Mouse (Mus musculus) frontal cortex, postnatal 25 days (tissue): ENCODE measurements at regions not wholly inside any gene's neighbourhood (a gene's known extent, or its start where the extent isn't known, plus 50 kb on each side); places are given as distances from the start of the nearest gene placed in this dataset.
"Not testable (repeated sequence)": the region's sequence is repeated elsewhere in the genome, so short reads cannot be mapped to it uniquely, and the experiment has no call there.

Experiments
- DNase-seq, 2 experiments: peaks; one replicate each; pipeline ENCODE4 v3.0.0; 2022; ENCODE audit warnings: low spot score in 2 of 2

GRCm38 (mm10) chr16:30683986-30684385 is 84.5 kb downstream of the Fam43a start:
- no peak for DNase-seq

DNA sequence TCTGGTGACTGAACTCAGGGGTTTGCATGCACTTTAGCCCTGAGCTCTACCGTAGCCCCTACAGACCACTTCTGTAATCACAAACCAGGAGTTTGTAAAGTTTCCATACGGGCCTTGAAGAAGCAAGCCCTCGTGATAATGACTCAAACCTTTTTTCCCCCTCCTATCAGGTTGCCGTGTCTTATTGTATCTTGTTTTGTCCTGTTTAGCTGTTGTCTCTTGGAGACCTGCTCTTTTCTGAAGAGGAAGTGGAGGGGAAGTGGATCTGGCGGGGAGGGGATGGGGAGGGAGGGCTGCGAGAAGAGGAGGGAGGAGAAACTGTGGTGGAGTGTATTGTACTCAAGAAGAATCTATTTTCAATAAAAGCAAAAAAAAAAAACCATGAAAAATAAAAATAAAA is 87.0 kb downstream of the Fam43a start:
- no peak for DNase-seq

DNA sequence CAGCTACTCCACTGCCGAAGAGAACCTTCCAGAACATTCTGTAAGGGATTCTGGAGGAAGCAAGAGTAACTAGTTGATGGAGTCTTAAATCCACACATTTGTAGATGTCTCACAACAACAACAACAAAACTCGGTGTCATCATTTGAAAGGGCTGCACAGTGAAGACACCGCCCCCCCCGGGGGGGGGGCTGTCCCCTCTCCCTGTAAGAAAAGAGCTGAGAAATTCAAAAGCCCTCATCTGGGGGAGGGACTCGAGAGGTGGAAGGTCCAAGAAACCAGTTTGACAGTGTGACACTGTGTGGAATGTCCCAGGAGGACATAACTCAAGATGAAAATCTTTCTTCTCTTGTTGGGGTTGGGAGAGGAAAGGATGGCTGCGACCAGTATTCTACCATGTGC is 87.7 kb downstream of the Fam43a start:
- no peak for DNase-seq

- DNase-seq: no peak
Observed at GRCm38 (mm10) chr16:30687682-30688081, 88.2 kb downstream of the Fam43a start.

DNA sequence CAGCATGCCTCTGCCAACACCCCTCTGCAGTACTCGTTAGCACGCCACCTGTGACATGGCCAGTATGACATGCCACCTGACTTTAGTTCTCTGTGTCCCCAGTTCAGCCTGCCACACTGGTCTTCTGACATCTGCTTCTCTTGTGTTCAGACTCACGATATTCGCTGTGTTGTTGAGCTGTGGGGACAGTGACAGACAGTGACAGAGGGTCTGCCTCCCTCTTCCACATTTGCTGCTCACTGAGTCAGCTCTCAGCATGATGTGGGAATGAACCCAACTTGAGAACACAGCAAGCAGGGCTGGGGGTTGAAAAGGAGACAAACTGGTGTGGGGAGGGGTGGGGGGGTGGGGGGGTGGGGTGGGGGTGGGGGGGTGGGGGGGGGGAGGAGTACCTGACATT is 91.0 kb downstream of the Fam43a start:
- no peak for DNase-seq

DNA sequence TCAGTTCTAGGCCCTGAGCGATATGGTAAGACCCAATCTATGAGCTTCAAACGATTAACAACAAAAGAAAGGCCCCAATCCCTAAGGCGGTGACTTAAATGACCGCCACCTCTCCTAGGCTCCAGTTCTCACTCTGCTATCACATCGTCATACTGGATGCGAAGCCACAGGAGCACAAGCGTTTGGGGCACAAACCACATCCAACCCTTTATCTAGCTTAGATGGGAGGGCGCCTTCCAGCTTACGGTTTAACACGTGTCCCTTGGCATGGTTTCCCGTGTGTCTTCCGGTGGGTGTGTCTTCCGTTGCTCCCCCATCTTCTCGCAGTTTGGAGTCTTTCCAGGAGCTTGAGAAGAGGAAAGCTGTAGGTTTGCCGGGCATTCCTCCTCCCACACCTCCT is 92.4 kb downstream of the Fam43a start:
- DNase-seq: no peak

- DNase-seq: no peak
Observed at GRCm38 (mm10) chr16:30692541-30693141, 93.1 kb downstream of the Fam43a start.

DNA sequence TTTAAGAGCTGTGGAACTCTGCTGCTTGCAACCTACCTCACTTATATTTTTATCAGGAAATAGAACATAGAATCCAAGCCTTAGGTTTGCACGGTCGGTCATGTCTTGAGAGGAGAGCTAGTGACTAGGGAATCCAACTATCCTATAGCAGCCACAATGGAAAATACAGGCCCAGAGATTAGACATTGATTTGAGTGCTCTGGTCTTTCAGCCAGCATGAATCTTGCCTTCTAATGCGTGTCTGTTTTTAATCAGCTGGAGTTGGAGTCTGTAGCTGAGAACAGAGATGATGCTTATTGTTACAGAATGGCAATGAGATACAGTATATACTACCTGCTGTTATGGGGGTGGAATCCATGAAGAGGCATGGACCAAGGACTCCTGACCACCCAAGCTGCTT is 93.7 kb downstream of the Fam43a start:
- DNase-seq: no peak

GRCm38 (mm10) chr16:30693839-30694527 is 94.5 kb downstream of the Fam43a start:
- DNase-seq: no peak

DNA sequence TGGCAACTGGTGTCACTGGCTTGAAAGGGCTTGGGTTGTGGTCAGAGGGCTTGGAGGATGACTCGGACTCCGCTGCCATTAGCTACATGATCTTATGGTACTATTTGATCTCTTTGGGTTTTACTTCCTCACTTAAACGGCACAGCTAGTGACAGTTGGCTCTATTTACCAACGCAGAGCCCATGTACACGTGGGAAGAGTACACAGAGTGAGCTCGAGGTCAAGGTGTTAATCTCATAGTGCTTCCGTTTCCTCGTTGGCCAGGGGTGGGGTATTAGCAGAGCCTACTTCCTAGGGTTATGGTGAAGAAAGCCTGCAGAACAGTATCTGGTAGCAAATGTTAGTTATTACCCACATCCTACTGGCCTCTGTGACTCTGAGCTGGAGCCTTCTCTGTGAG is 96.2 kb downstream of the Fam43a start:
- no peak for DNase-seq

GRCm38 (mm10) chr16:30697209-30697608 is 97.7 kb downstream of the Fam43a start:
- DNase-seq: no peak

DNA sequence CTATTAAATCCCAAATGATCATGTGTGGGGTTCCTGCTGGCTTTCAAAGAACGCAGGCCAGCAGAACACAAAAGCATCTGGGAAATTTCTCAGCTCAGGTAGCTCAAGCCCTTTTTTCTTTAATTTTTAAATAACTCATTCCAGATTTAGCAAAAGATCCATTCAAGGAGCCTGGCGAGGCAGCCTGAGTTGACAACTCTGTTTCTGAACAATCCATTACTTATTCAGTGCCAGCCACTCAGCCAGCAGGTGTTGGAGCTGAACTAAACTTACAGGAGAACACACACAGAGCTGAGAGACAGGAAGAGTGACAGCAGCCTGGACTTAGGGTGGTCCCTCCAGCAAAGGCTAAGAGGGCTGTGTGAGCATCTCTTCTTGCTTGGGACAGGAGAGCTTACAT is 98.3 kb downstream of the Fam43a start:
- DNase-seq: no peak

- no peak for DNase-seq
Observed at GRCm38 (mm10) chr16:30703831-30704230, 104.3 kb downstream of the Fam43a start.

DNA sequence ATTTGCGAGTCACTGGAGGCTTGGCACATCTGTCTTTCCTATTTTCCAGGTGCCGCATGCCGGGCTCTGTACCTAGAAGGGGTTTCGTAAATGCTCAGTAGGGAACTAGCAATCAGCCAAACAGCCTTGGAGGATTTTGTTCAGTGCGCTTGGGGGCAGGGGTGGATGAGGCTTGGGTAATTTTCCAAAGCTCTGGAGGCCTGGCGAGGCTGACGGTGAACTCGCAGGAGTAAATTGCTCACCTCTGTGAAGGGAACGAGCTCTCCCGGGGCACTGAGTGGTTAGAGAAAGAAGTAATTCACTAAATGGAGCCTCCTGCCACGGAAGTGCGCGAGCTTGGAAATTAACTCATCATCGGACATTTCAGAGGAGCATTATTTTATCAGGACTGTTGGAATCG is 110.0 kb downstream of the Fam43a start:
- DNase-seq: no peak

GRCm38 (mm10) chr16:30709975-30710374 is 110.5 kb downstream of the Fam43a start:
- DNase-seq: no peak

DNA sequence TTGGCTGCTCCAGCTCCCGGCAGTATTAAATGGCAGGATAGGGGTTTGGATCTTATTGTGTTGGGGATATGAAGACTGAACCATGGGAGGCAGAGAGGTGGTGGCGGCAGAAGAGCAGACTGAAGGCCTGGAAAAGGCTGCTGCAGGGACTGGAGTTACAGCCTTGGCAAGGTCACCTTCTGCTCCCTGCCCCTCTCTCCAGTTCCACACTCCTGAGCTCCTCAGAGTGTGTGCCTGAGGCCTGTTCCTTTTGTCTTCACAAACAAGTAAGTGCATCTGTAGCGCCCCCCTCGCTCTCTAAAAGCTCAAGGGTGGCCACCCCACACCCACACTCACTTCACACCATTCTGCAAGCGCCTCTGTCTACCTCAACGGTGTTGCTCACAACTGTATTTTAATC is 113.0 kb downstream of the Fam43a start:
- no peak for DNase-seq

GRCm38 (mm10) chr16:30717577-30717976 is 118.1 kb downstream of the Fam43a start:
- DNase-seq: not testable (repeated sequence)

DNA sequence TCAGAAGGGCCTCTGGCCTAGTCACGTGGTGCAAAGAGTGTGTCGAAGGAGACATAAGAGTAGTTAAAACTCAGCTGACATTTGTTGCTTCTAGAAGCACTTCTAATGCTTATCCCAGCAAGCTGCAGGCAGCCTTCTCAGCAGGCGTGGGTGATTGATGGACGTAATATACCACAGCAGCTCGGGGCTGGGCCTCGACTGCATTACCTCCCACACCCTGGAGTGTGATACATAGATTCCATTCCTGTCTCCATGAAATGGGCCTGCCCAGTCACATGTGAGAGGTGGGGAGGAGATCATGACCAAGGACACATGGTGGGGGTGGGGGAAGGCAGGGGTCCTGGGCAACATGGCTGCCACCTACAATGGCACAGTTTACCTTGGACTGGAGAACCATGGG is 121.3 kb downstream of the Fam43a start:
- DNase-seq: no peak

GRCm38 (mm10) chr16:30721223-30721622 is 121.7 kb downstream of the Fam43a start:
- DNase-seq: no peak

DNA sequence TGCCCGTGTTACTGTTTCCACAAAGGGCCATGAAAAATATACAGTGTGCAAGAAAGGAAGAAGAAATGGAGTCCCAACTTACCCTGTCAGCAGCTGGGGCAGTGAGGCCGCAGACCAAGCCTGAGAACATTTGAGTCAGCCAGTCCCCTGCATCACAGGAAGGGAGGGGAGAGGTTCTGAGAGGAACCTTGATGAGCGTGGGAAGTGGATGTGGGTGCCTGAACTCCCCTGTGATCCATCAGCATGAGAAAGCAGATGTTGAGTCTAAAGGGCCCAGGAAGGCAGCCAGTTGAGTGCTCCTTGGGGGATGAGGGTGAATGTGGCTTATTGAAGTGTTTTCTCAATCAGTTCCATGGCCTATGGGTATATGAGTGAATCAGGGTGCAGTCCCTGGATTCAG is 122.8 kb downstream of the Fam43a start:
- no peak for DNase-seq

DNA sequence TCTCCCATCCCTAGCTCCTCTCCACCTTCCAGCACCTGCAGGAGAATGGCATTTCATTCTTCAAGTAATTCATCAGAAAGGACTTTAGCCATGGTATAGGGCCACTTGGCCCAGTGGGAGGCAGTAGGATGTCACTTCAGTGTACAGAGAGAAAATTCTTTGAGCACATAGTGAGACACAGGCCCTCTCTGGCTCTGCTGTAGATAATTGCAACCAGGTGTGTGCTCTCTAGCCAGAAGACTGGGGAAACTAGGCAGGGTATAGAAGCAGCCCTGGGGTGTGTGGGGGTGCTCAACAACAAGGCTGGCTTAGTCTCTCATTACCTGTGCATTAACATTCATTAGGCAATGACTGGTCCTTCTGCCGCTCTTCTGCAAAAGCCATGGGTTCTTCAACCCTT is 125.1 kb downstream of the Fam43a start:
- no peak for DNase-seq

DNA sequence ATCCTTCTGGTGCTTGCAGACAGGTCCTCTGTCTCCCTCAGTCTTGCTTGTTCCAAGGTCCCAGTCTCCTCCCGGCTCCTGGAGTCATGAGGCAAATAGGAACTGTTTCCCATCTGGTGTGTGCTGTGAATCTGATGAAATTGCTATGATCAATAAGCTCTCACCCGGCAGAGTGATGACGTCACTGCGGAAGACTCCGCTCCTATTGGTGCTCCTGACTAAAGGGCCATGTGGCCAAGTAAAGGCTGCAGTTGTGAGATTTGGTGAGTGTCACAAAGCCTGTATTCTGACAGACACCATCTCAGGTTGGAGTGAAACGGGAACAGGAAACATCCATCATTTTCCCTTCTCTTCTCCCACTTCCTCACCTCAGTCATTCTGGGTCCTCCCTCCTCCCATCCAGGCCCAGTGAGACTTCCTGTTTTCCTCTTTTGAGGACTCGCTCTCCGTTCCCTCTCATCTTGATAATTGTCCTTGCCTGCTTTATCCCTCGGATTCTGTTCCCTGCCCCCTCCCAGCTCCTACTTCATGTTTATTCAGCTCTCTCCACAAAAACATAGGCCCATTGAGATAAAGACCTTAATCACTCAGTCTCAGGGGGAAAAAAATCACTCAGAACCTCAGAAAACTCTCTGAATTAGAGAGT is 133.4 kb downstream of the Fam43a start:
- DNase-seq: no peak

DNA sequence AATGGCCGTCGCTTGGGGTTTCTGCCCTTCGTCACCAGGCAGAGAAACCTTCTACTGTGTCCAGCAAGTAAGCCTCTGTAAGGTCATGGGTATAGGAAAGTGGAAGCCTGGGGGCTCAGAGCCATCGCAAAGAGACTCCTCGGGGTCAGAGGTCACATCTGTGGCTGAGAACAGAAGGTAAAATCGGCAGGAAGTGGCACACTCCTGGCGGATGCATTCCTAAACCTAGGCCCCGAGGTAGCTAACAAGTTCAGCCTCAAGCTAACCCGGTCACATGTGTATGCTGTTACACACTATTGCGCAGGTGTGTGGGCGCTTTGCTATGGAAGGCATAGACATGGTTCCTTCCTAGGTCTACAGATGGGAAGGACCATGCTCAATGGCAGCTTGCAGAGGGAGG is 134.0 kb downstream of the Fam43a start:
- DNase-seq: no peak
